Mouse (Mus musculus): ENCODE results near the gene Onecut1.

Onecut1 gene

DNA sequence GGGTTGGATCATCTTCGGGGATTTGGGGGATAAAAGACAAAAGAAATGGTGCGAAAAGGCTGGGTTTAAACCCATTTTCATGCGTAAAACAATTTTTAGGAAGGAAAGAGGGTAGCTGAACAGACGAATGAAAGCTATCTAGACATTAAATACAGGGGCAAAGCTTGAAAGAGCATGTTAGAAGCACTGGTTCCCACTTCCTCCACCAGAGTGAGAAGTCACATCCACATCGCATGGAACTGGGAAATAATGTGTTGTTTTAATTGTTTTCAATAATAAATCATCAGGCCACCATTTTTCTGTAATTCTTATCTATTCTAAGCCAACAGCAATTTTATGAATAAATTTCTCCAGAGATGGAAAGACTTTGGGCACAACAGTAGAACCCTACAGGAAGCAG, 3.6 kb upstream of the Onecut1 start:
- DNase-seq (ENCODE audit: extremely low spot score, low read depth, low spot score): no peak

DNA sequence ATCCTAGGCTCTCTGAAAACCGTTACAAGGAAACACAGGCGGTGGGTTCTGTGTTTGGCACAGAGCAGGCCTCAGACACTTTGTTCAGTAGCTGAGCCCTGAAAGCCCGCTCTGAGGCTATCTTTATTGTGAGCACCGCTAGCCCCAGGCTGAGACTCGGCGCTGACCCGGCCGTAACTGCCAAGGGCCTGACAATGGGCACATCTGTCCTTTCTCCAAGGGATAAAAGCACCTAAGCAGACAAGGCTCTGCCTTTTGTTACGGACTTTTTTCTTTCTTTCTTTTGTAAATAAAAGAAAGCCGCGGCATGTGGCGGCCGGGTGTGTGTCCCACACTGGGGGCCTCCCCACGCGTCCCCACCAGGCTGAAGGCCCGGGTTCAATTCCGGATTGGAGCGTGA, 1.3 kb upstream of the Onecut1 start:
- no peak for DNase-seq (ENCODE audit: extremely low spot score, low read depth, low spot score)

DNA sequence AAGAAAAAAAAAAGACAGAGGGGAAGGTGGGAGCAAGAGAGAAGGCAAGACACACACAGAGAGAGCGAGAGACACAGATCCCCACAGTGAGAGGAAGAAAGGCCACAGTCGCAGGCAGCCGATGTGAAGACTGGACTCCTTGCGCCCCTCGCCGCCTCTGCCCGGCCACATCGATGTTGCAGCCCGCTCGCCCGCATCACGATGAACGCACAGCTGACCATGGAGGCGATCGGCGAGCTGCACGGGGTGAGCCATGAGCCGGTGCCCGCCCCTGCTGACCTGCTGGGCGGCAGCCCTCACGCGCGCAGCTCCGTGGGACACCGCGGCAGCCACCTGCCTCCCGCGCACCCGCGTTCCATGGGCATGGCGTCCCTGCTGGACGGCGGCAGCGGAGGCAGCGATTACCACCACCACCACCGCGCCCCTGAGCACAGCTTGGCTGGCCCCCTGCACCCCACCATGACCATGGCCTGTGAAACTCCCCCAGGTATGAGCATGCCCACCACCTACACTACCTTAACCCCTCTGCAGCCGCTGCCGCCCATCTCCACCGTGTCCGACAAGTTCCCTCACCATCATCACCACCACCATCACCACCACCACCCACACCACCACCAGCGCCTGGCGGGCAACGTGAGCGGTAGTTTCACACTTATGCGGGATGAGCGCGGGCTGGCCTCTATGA, 517 bp downstream of the Onecut1 start:
- no peak for DNase-seq (ENCODE audit: extremely low spot score, low read depth, low spot score)

DNA sequence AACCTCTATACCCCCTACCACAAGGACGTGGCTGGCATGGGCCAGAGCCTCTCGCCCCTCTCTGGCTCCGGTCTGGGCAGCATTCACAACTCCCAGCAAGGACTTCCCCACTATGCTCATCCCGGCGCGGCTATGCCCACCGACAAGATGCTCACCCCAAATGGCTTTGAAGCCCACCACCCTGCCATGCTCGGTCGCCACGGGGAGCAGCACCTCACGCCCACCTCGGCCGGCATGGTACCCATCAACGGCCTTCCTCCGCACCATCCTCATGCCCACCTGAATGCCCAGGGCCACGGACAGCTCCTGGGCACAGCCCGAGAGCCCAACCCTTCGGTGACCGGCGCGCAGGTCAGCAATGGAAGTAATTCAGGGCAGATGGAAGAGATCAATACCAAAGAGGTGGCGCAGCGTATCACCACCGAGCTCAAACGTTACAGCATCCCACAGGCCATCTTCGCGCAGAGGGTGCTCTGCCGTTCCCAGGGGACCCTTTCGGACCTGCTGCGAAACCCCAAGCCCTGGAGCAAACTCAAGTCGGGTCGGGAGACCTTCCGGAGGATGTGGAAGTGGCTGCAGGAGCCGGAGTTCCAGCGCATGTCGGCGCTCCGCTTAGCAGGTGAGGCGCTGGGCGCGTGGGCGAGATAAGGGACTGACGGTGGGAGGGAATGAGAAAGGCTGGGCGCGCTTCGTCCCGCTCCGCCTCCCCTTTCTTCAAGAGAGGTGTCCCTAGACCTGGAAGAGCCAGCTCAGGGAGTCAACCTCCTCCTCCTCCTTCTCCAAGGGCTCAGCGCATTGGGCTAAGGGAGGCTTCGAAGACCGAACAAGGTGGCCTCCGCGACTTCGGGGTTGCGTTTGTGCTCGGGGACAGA, 1.3 kb downstream of the Onecut1 start:
- DNase-seq (ENCODE audit: extremely low spot score, low read depth, low spot score): no peak

DNA sequence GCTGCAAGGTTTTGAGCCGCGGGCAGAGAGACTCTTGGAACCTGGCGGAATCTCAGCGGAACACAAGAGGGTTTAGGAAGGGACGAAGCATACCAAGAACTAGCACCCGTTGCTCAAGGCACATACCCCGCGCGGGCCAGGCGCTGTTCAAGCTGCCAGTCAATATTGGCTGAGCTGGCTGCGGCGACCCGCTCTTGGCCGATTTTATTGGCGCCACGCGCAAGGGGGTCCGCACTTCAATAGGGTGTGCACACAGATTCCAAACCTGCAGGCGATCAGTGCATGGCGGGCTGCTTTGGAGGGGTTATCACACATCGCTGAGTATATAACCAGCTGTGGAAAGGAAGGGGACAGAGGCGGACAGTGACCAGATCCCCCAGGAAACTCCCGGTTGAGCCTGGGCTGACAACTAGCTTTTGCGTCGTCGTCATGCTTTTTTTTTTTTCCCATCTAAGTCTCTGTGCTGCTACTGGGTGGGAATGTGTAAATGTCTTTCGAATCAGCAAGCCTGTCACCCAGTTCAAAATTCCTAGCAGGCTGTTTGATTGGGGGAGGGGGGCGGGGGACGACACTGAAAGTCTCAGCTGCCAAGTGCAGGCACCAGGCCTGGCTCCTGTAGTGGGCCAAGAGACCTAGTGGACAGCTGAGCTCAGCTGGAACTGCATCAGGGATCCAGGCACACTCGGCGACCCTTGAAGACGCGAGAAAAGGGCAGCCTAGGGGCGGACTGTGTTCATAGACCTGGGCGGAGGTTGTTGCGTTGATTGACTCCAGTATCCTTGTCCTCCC, 2.1 kb downstream of the Onecut1 start:
- DNase-seq (ENCODE audit: extremely low spot score, low read depth, low spot score): no peak

DNA sequence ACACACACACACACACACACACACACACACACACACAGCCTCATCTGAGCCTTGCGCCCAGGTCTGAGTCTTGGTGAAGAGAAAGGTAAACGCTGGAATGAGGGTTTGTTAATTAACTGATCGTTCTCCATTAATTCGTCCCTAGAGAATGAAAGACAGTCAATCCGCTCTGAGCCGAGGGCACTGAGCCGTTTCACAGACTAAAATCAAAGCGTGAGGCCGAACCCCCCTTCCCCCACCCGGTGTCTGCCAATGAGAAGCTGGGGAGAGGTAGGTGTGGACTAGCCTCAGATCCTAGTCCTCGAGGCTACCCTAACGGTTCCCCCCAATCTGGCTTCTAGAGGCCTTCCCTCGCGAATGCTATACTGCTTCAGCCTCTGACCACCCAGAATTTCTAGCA, 2.8 kb downstream of the Onecut1 start:
- no peak for DNase-seq (ENCODE audit: extremely low spot score, low read depth, low spot score)

DNA sequence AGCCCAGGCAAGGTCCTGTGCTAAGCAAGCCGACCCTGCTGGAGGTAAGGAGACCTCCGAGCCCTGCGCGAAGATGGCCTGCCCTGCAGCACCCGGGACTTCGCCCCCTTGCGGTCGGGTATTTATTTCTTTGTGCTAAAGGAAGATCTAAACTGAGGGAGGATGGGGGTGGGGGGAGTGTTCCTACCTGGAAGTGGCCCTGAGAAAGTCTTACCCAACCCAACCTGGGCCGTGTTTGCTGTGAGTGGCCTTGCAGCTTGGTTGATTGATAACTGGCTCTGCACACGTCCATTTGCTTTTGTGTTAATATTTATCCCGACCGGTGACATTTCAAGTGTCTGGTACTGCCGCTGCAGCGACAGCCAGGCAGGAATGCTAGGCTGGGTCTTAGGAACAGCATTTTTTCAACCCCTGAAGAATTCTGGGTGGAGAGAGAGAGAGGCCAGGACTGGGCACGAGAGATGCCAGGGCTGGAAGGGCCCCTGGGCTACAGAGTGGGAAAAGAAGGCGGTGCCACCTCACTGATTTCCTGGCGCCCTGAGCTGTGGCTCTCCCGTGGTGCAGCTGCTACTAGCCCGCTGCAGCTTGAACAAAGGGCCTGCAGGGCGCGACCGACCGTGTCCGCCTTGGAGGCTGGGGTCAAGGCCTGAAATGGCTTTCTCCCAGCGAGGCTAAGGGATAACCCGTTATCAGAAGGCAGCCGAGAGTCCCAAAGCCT, 5.0 kb downstream of the Onecut1 start:
- DNase-seq (ENCODE audit: extremely low spot score, low read depth, low spot score): no peak

DNA sequence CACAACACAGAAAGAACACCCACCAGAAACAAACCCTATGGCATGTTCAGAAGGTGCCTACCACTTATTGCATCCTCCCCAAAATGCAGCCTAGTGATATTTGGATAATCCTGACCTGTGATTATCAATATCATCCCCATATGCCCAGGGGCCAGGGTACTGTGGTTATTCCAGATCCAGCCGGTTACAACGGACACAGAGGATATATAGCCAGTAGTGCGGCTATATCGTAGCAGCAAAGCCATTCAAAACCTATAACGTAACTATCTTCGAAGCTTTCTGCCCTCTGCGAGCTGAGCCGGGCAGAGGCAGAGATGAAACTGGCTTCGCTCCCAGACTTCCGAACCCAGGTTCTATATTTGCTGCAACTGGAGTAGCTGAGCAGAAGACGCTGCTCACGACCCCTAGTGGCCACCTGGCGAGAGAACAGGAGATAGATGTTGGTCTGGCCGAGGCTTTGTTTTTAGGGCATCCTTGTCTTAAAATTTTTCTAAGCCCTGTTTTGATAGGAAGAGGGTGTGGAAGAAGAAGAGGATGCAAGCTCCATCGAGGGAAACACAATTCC, 6.0 kb downstream of the Onecut1 start:
- DNase-seq (ENCODE audit: extremely low spot score, low read depth, low spot score): no peak

DNA sequence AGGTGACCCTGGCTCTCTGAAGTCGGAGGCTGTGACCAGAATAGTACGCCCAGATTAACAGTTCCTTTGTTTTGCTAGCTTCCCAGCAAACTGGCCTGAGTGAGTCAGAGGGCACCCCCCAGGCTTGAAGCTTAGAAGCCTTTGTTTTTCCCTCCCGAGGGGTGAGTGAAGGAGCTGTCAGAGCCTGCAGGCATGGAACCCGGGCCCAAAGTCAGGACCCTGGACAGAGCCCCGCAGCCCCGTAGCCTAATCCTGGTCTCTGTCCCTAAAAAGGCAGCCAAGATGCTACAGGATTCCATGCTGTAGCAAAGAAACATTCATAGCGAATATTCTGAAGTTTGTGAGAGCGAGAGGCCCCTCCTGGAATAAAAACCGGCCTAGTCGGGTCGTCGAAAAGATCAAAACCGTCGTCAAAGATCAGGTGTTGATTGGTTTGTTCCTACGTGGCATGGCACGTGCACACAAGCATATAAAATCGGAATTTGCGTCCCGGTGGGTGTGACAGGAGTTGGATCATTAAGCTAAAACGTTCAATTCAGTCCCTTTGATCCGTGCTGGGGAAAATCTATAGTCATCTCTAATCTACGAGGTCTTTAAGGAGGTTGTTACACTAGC, 6.7 kb downstream of the Onecut1 start:
- DNase-seq (ENCODE audit: extremely low spot score, low read depth, low spot score): no peak

DNA sequence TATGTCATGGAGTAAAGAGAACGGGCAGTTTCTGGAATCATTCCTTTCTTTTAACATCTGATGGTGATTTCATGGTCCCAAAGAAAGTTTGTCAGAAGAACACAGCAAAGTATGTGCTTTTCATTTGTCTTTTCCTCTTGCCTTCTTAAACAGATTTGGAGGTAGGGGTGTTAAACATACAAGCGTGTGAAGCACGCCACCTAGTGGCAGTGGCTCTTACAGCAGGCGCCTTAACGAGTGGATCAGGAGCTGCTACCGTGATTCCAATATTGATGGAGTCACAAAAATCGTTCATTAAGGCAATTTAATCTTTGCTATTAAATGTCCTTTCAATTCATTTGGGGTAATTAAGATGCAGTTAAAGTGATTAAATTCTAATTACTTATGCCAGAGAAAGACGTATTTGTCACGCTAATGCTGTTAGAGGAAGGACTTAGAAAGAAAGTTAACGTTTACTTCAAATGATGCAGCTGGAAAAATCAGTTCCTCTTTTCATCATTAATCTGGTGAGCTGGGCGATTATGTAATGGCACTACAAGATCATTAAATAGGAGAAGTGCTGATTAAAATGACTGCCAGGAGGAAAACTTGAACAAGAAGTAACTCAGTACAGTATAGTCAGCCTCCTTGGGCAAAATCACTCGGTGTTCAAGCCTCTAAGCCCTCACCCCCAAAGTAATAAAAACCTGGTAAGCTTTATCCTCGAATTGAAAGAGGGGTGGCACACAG, 9.4 kb downstream of the Onecut1 start:
- DNase-seq (ENCODE audit: extremely low spot score, low read depth, low spot score): no peak

DNA sequence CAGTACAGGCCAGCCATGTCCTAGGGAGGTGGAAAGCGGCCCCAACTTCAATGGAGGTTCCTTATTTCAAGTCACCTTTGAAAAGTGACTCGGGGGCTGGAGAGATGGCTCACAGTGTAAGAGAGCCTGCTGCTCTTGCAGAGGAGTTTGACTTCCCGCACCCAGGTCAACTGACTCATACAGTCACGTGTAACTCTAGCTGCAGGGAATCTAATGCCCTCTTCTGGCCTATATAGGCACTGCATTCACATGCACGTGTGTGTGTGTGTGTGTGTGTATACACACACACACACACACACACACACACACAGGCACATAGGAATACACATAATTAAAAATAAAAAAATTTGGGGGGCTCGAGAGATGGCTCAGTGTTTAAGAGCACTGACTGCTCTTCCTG, 14.6 kb downstream of the Onecut1 start:
- no peak for DNase-seq (ENCODE audit: extremely low spot score, low read depth, low spot score)

DNA sequence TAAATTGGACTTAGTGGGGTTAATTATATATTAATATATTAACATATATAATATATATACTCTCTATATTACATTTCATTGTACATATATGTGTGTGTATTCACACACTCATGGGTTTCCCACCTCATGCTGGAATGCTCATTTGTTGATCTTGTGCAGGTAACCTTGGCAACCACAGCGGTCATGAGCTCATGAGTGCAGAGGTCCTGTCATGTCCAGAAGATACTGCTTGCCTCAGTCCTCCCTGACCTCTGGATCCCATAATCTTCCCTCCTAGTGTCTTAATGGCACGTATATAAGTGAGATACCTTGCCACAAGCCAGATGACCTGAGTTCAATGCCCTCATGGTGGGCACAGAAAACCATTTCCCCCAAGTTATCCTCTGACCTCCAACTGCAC, 16.0 kb downstream of the Onecut1 start:
- DNase-seq (ENCODE audit: extremely low spot score, low read depth, low spot score): no peak

DNA sequence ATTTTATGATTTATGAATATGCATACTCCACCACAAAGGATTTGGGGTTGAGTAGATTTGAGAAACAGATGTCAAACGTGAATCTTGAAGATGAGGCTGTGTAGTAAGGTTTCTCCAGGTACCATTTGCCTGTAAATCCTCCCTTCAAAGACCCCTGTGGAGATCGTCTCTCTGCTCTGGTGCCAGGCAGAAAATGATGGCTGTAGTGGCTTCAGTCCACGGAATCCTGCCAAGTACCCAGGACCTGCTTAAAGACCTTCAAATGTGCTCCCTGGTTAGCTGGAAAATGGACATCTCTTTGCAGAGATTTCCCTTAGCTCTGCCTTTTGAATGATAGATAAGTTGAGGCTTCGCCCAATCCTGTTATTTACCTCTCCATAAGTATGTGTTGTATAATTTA, 26.1 kb downstream of the Onecut1 start:
- no peak for DNase-seq (ENCODE audit: extremely low spot score, low read depth, low spot score)

DNA sequence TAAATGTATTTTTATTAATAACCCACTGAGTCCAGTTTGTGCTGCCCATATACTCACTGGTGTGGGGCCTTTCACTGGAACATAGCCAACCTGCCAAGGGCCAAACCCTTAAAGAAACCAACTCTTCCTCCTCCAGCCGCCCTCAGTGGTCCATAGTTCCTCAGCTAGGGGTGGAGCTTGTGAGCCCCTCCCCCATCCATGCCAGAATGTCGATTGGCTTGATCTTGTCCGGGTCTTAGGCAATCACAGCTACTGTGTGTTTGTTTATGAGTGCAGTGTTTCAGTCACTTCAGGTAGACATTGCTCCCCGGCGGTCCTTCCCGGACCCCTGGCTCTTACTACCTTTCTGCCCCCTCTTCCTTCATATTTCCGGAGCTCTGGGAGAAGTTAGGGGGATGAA, 35.0 kb downstream of the Onecut1 start:
- DNase-seq (ENCODE audit: extremely low spot score, low read depth, low spot score): no peak

DNA sequence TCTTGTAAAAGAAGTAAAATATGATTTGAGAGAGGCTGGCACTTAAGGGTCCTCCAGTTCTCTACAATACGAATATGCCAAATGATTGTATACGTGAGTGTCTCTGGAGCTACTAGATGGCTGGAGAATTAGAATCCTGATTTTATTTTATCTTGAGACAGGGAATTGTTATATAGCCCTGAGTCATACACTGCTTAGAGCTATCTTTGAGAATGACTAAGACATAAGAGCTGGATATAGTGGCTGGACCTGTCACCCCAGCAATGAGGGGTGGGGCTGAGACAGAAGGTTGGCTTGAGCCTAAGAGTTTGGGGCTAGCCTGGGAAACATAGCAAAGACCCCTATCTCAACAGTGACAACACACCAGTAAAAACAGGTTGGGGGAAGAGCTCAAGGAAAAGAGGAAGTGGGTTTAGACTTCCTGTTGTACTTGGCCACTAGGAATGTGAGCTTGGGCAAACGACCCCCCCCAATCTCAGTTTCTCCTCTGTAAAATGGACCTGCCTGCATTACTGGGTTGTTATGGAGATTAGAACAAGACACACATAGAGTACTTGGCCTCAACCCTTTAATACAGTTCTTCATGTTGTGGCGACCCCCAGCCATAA, 35.8 kb downstream of the Onecut1 start:
- no peak for DNase-seq (ENCODE audit: extremely low spot score, low read depth, low spot score)

DNA sequence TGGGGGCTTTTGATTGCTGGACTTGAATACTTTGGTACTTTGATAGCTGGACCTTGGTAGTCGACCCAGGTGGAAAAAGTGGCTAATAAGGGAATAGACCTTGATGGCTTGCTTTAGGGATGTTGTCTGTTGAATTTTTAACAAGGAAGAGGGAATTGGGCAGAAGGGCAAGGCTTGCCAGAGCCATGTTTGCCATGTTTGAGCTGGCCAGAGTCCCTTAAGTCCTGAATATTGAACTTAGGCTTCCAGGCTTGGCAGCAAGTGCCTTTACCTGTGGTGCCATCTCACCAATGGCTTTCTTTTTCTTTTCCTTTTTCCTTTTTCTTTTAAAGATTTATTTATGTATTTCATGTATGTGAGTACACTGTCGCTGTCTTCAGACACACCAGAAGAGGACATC, 38.4 kb downstream of the Onecut1 start:
- no peak for DNase-seq (ENCODE audit: extremely low spot score, low read depth, low spot score)

DNA sequence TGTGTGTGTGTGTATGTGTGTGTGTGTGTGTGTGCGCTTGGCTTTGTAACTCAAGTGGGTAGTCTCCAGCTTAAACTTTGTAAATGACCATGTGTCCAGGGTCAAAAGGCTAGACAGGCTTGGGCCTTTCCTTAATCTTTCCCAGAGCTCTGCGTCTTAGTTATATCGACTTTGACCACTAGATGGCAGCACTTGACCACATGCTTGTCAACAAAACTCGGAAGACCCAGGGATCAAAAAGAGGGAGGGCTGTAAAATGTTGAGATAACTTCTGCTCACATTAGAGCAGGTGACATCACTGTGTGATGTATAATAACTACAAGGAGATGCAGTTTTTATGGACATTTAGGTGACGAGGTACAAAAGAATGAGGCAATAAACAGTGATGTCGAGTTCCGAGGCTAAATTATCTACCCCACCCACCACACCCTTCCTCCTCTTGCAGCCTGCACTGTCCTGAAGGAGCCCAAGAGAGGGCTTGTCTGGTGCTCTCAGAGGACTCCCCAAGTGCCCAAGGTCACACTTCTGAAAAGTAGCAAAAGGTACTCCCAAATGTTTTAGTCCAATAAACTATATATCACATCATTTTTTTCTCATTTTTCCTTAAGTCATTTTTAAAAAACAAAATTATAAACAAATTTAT, 43.3 kb downstream of the Onecut1 start:
- DNase-seq (ENCODE audit: extremely low spot score, low read depth, low spot score): peak; percentile 80

DNA sequence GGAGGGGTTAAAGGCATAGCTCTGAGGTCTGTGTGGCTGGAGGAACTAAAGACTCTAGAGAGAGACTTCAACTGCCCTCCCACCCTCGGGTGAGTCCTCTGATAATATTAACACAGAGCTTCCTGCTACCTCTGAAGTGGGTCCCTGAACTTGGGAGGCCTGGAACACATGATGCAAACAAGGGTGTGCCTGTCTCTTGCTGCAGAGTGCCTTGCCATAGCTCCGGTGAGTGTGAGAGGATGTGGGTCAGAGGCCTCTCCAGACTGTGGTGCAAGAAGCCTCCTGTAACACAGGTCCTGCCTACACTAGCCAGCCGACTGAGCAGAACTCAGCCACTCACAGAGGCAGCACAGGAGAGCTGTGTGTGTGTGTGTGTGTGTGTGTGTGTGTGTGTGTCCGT, 45.2 kb downstream of the Onecut1 start:
- no peak for DNase-seq (ENCODE audit: extremely low spot score, low read depth, low spot score)

DNA sequence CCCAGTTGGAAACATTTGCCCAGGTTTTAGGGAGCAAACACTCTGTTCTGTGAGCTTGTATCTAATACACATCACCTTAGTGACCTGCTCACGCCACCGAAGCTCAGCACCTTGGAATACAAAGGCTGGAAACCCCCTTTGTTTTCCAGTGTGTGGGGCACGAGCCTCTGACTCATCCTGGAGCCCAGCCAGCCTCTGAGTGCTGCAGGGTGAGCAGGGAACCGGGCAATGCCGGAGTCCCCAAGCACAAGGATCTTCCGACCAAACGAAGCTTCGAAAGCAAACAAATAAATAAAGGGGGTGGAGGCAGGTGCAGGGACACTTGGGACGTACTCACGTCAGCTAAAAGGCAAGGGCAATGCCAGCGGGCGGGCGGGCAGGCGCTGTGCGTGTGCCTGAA, 47.5 kb downstream of the Onecut1 start:
- no peak for DNase-seq (ENCODE audit: extremely low spot score, low read depth, low spot score)

Measured in hindlimb bud, embryonic 11.5 days (tissue).